Mouse (Mus musculus) heart, embryonic 10.5 days (tissue): ENCODE data around the gene Mog. TPM values are rescaled to one million over a fixed set of nuclear protein-coding genes. Genes with fewer than 3 reads are reported as not detected.
"Not testable (repeated sequence)": the region's sequence is repeated elsewhere in the genome, so short reads cannot be mapped to it uniquely, and the experiment has no call there.

ENCODE experiments used
- DNase-seq: peaks from one replicate; pipeline ENCODE4 v3.0.0-alpha.2; 2017; ENCODE audit warnings: low spot score
- H3K27ac ChIP-seq: fragments of 300-500 bp; sonication (generic); 2 replicates; pipeline ENCODE4 v1.5.1; 2016; ENCODE audit warnings: mild to moderate bottlenecking
- H3K27me3 ChIP-seq: fragments of 300-500 bp; sonication (generic); 2 replicates; pipeline ENCODE4 v1.6.1; 2016; ENCODE audit warnings: mild to moderate bottlenecking; ENCODE audit not compliant: poor library complexity, insufficient read depth, severe bottlenecking
- H3K36me3 ChIP-seq: fragments of 300-500 bp; sonication (generic); 2 replicates; pipeline ENCODE4 v1.6.1; 2016; ENCODE audit warnings: mild to moderate bottlenecking, moderate library complexity
- H3K4me1 ChIP-seq: fragments of 300-500 bp; sonication (generic); 2 replicates; pipeline ENCODE4 v1.6.1; 2016; ENCODE audit warnings: mild to moderate bottlenecking
- H3K4me3 ChIP-seq: fragments of 300-500 bp; sonication (generic); 2 replicates; pipeline ENCODE4 v1.5.1; 2016; ENCODE audit warnings: mild to moderate bottlenecking, moderate library complexity
- H3K9me3 ChIP-seq: fragments of 300-500 bp; sonication (generic); 2 replicates; pipeline ENCODE4 v1.6.1; 2016; ENCODE audit warnings: mild to moderate bottlenecking, moderate library complexity
- WGBS: fragments of 180-500 bp; shearing (Covaris S2); methylation state at CpG from one replicate; pipeline ENCODE4 v1.1.7; 2016; 5-methylcytosine and 5-hydroxymethylcytosine counted together
- polyA plus RNA-seq: library from polyadenylated mRNA; unstranded; fragments of >200 nt; fragmentation: Nextera tagmentation; extraction: Ambion mirVana; gene quantifications from 2 replicates; pipeline ENCODE4 v1.2.1, GENCODE M21; 2016

Gene Mog
- polyA plus RNA-seq, 1 experiment from 2014 or later: 0.10 TPM

DNA sequence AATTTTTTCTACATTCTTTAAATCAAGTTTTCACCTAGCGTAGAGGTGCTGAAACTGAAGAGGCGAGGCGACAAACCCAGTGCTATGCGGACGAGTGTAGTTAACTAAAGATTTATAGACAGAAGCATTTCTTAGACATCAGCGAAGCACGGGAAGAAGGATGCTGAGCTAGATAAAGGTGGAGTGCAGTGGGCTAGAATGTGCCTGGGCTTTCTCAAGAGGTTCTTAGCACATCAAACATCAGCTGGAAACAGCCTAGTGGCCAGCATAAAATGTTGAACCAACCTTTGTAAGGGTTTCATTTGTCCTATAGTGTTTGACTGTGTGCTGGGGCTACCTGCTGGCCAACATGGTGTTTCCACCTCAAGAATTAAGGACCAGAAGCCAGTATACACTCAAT, 22.3 kb downstream of the Mog start, which contains the start of gene Zfp57:
Zfp57 (plus strand) TSS at position 301 of the 400 bp plus-strand sequence.
- no peak for DNase-seq
- peaks cover 14% of the 10 kb centered on the region for H3K36me3 ChIP-seq
- H3K9me3 ChIP-seq: no peaks in the 10 kb centered on the region
- peak within 1 kb of the TSS; percentile 96 for H3K27ac ChIP-seq
- peak within 1 kb of the TSS; percentile 84 for H3K4me3 ChIP-seq
- peaks cover 3% of the 10 kb centered on the region for H3K4me1 ChIP-seq
- H3K27me3 ChIP-seq: no peaks in the 10 kb centered on the region
- WGBS: 89% methylated on average over 7 of the region's 7 CpGs

DNA sequence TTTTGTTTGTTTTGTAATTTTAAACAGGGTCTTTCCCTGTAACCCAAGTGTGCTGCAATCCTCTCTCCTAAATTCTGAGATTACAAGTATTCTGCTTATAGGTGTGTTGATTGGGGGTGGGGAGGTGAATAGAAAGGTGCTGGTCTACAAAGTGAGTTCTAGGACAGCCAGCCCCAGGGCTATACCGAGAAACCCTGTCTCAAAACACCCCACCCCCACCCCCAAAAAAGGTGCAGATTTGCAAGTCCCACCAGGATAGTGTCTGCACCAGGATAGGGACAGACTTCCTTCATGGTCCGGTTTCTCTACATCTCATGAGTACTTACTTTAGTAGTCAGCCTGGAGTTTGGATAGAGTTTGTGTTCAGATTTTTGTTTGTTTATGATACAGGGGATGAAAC, 24.7 kb downstream of the Mog start:
- no peak for DNase-seq
- 72% methylated on average over 2 of the region's 2 CpGs for WGBS
- H3K4me3 ChIP-seq: no peak overlapping the region
- peaks cover 3% of the 10 kb centered on the region for H3K4me1 ChIP-seq
- H3K36me3 ChIP-seq: no peaks in the 10 kb centered on the region
- no peaks in the 10 kb centered on the region for H3K9me3 ChIP-seq
- no peaks in the 10 kb centered on the region for H3K27me3 ChIP-seq
- H3K27ac ChIP-seq: no peak overlapping the region

DNA sequence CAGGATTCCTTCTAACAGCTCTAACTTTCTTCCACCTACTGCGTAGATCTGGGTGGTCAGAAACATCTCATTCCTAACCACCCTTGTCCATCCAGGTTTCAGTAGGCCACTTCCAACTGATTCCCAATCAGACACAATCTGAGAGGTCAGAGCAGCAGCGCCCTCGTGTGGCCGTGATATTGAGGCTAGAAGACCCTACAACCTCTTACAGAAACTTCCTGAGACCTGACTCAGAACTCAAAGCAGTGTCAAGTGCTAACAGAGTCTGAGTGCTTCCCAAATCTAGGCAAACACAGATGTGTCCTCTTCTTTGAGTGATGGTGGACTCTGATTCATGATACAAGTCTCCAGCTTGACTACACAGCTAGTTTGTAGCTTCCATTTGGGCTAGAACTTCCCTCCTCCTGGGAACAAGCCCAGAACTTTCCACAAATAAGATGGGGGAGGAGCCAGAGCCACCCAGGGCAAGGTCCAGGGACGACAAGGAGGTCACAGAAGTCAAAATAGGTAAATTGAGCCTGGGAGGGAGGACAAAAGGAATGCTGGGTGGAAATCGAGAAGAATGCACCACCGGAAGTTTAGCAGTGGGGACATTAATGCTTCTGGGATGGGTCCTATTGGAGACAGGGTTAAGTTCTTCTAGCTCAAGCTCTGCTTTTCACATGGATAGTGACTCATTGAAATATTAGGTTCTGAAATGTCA, 26.0 kb downstream of the Mog start:
- Histone ChIP-seq H3K27me3 (no peaks in the 10 kb centered on the region), H3K36me3 (no peaks in the 10 kb centered on the region), H3K4me1 (peaks cover 3% of the 10 kb centered on the region), H3K27ac (no peak overlapping the region), H3K9me3 (no peaks in the 10 kb centered on the region), H3K4me3 (no peak overlapping the region)
- WGBS: 27% methylated on average over 7 of the region's 7 CpGs
- DNase-seq: peak; percentile 84

DNA sequence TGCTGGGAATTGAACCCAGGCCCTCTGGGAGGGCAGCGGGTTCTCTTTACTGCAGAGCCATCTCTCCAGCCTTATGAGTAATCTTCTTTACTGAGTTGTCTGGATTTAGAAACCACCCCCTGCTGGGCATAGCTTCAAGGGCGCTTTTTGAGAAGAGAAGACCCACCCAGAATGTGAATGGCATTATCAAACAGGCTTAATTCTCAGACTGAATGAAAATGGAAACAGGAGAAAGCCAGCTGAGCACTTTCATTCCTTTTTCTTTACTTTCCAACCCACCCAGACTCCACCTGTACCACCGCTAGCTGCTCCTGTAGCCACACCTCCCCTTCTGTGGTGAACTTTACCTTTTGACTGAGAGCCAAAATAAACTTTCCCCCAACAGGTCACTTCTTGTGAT, 27.8 kb downstream of the Mog start:
- Histone ChIP-seq H3K9me3 (no peaks in the 10 kb centered on the region), H3K27me3 (peaks cover 8% of the 10 kb centered on the region; the same call in 1 of the 2 replicates), H3K36me3 (no peaks in the 10 kb centered on the region), H3K4me1 (peaks cover 3% of the 10 kb centered on the region), H3K27ac (no peak overlapping the region), H3K4me3 (no peak overlapping the region)
- 68% methylated on average over 3 of the region's 3 CpGs for WGBS
- DNase-seq: no peak

DNA sequence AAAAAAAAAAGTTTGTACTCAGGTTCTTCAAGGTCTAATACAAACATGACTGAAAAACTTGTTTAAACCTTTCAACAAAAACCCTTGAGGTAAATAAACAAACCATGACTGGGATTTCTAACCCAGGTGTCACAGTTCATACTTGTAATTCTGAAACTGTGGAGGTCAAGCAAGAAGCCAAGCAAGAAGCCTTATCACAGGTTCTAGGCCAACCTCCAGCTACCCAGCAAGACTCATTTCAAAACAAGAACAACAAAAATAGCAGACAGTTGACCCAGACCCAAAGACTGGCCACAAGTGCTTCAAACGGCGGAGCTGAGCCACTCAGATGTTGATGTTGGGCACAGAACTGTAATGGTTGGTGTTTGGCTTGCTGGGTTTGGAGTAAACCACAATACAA, 28.7 kb downstream of the Mog start:
- H3K27me3 ChIP-seq: peaks cover 12% of the 10 kb centered on the region
- no peak overlapping the region for H3K4me3 ChIP-seq
- H3K9me3 ChIP-seq: no peaks in the 10 kb centered on the region
- WGBS: 73% methylated on average over 2 of the region's 2 CpGs
- H3K36me3 ChIP-seq: no peaks in the 10 kb centered on the region
- H3K27ac ChIP-seq: no peak overlapping the region
- peaks cover 3% of the 10 kb centered on the region for H3K4me1 ChIP-seq
- no peak for DNase-seq

DNA sequence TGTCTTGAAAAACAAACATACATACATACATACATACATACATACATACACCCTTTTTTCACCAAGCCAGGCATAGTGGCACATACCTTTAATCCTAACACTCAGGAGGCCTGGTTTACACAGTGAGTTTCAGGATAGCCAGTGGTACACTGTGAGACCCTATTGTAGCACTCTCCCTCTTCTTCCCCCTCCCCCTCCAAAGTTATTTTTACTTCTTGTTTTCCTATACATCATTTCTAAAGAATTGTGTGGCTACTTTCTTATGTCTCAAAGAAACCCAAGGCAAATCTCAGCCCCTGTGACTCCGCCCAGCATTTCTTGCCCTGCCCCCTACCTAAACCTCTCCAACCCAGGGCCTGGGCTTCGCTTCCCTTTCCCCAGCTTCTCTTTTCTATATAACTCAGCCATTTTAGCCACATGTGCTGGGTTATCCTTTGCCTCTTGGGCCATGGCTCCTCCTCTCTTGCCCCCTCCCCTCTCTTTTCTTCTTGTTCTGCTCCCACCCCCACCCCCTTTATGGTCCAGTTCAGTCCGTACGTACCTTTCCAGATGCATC, 29.4 kb downstream of the Mog start:
- no peaks in the 10 kb centered on the region for H3K36me3 ChIP-seq
- H3K4me3 ChIP-seq: no peak overlapping the region
- no peak for DNase-seq
- H3K27ac ChIP-seq: no peak overlapping the region
- 79% methylated on average over 4 of the region's 4 CpGs for WGBS
- H3K4me1 ChIP-seq: peaks cover 3% of the 10 kb centered on the region
- H3K9me3 ChIP-seq: no peaks in the 10 kb centered on the region
- H3K27me3 ChIP-seq: peaks cover 19% of the 10 kb centered on the region

DNA sequence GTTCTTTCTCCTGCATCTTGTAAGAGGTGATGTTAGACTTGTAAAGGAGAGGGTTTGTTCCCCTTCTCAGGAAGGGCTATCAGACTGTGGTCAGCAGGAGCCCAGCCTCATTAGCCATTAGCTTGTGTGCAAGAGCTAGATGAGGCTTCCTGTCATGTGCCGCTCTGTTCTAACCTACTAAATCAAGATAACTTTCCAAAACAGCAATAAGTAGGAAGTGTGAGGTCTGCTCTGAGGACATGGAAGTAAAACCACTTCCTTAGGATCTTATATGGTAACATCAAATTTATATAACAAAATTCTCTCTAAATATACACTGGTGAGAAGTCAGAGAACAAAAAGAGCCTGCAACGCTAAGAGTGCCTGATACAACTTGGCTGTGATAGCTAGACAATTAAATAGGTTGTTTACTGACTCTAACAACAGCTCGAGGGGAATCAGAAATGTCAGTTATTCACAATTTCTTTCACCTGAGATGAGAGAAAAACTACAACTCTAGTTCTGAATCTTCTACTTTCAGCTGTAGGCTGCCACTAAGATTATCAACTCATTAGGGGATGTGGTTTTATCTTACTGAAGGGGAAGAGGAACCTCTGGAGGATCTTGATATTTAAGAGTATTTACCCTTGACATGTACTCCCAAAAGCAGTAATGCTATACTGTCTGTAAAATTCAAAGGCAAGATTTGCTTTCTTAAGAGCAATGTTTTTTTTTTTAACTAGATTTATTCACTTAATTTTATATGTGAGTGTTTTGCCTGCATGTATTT, 30.7 kb downstream of the Mog start:
- no peak overlapping the region for H3K27ac ChIP-seq
- WGBS: 54% methylated on average over 3 of the region's 3 CpGs
- H3K27me3 ChIP-seq: peaks cover 32% of the 10 kb centered on the region
- H3K4me3 ChIP-seq: no peak overlapping the region
- no peaks in the 10 kb centered on the region for H3K36me3 ChIP-seq
- DNase-seq: no peak
- H3K4me1 ChIP-seq: peaks cover 8% of the 10 kb centered on the region
- H3K9me3 ChIP-seq: no peaks in the 10 kb centered on the region

DNA sequence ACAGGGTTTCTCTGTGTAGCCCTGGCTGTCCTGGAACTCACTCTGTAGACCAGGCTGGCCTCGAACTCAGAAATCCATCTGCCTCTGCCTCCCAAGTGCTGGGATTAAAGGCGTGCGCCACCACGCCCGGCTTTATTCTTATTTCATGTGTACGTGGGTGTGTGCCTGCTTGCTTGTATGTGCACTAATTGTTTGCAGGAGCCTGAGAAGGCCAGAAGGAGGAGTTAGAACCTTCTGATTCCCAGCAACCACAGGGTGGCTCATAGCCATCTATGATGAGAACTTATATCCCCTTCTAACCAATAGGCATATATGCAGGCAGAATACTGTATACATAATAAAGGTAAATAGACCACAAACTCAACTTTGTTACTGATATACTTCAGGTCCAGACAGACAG, 32.6 kb downstream of the Mog start:
- H3K4me1 ChIP-seq, H3K4me3 ChIP-seq, DNase-seq, H3K27ac ChIP-seq, H3K9me3 ChIP-seq, H3K36me3 ChIP-seq: not testable (repeated sequence)
- WGBS: 88% methylated on average over 6 of the region's 6 CpGs
- H3K27me3 ChIP-seq: peaks cover 40% of the 10 kb centered on the region

DNA sequence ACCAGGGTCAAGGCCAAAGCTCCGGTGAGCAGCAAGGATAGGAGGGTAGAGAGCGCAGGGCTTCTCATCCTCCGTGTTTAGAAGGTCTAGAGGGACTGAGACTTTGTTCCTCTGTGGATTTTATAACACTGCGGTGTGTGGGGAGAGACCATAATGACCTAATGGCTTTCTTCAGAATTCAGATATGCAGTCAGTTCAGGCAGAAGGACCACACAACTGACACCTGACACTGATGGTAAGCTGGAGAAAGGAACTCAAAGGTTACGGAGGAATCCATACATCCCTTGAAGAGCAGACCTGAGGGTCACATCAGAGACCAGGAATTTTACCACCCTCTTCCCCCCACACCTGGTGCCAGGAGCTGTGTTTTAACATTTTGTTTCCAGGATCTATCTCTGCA, 33.8 kb downstream of the Mog start, which contains the start of gene H2-M5:
H2-M5 (minus strand) TSS at position 101 of the 400 bp plus-strand sequence.
- Histone ChIP-seq H3K4me1 (peaks cover 5% of the 10 kb centered on the region; the same call in 1 of the 2 replicates), H3K27ac (no peak within 1 kb of the TSS), H3K4me3 (peak within 1 kb of the TSS; percentile 54), H3K27me3 (peaks cover 40% of the 10 kb centered on the region), H3K36me3 (no peaks in the 10 kb centered on the region), H3K9me3 (no peaks in the 10 kb centered on the region)
- 21% methylated on average over 5 of the region's 5 CpGs for WGBS
- no peak for DNase-seq

DNA sequence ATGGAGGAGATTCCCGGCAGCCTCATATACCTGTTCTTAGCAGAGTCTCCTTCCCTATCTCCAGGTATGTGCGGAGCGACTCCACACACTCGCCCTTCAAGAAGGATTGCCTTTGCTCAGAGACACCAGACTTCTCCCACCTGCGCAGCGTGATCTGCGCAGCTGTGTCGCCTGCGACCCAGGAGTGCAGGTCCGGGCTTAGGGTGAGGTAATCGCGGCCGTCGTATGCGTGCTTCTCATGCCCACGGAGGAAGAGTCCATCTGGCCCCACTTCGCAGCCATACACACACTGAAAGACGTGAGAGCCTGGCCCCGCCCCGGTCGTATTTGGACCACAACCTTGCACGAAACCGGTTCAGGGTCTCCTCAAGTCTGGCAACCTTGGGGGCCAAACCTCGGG, 34.7 kb downstream of the Mog start:
- 3% methylated on average over 24 of the region's 24 CpGs for WGBS
- Histone ChIP-seq H3K36me3 (no peaks in the 10 kb centered on the region), H3K27ac (no peak overlapping the region), H3K9me3 (no peaks in the 10 kb centered on the region), H3K4me3 (peak overlapping the region; percentile 54), H3K27me3 (peaks cover 40% of the 10 kb centered on the region), H3K4me1 (peaks cover 5% of the 10 kb centered on the region; the same call in 1 of the 2 replicates)
- no peak for DNase-seq

DNA sequence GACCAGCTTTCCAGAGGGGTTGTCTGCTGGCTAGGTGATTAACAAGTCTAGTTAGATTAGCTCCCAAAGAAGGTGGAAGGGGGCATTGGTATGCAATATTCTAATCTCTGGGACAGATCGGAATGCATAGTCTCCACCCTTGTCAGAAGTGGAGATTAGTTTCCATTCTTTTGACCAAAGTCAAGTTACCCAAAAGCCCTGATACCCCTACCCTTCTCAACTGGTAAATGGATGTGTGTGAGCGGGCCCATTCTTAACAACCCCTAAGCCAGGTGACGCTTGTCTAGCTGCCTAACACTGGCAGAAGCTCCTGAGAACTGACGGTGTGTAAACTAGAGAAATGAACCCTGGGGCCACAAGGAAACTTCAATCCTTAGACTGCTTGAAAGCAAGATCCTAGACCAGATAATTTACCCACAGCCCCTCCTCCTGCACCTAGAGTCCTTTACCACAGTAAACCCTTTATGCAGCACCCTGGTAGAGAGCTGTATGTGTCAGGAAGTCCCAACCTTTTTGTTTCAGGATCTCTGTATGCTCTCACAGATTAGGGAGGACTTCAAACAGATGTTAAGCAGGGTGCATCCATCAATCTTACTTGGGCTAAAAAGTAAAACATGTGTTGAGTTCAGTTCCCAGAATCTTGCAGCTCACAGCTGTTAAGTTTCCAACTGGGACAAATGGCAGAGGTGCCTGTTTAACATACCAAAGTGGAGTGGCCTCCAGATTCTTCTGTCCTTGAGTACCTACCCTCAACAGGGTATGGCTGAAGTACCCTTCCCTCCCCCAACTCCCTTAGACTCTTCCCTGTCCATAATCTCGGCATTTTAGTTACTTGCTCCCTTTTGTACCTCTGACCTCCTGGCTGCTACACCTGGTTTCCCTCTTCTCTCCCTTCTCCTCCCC, 40.7 kb downstream of the Mog start:
- no peaks in the 10 kb centered on the region for H3K36me3 ChIP-seq
- peaks cover 12% of the 10 kb centered on the region for H3K4me1 ChIP-seq
- H3K9me3 ChIP-seq: no peaks in the 10 kb centered on the region
- H3K27ac ChIP-seq: no peak overlapping the region
- WGBS: 29% methylated on average over 5 of the region's 5 CpGs
- H3K27me3 ChIP-seq: peaks cover 8% of the 10 kb centered on the region
- H3K4me3 ChIP-seq: peak overlapping the region; percentile 50; the same call in 1 of the 2 replicates
- no peak for DNase-seq

DNA sequence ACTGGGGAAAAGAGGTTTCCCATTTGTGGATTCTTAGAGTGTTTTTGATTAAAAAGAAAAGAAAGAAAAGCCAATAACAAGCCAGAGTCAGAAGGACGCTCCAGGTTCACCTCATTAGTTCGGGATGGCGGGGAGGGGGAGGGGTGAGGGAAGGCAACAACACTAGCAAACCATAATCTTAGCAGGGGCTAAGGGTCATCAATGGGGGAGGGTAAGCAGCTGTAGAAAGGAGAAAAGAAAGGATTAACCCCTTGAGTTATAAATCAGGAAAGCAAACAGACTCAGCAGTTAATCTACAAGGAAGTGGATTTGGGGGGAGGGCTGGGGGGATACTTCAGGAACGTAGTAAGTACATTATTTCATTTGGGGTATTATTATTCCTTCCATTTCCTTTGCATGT, 41.4 kb downstream of the Mog start:
- Histone ChIP-seq H3K36me3 (no peaks in the 10 kb centered on the region), H3K9me3 (no peaks in the 10 kb centered on the region), H3K4me3 (peak overlapping the region; percentile 50), H3K4me1 (peaks cover 12% of the 10 kb centered on the region), H3K27me3 (peaks cover 2% of the 10 kb centered on the region; the same call in 1 of the 2 replicates), H3K27ac (no peak overlapping the region)
- 3% methylated on average over 4 of the region's 4 CpGs for WGBS
- DNase-seq: no peak
